Mouse (Mus musculus): ENCODE data around the gene Ltbp1. TPM values are rescaled to one million over a fixed set of nuclear protein-coding genes. Genes with fewer than 3 reads are reported as not detected.

Ltbp1 gene
- polyA plus RNA-seq, 1 experiment from 2014 or later, result 8.5 TPM

DNA sequence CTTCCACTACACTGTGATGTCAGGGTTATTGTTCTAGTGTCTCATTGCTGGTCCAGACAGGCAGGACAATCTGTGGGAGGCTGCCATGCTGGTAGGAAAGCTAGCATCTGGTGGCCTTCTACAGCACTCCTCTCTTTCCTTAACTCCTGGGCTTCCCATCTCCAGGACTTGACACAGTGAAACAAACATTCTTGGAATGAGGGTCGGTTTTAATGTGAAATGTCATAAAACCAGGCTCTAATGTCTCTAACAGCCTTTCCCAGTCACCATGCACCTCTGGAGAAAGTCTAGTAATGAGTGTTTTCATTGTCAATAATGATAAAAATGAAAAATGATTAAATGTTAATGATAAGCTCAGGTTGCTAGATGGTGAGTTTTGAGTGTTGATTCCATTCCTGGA, 237.9 kb downstream of the Ltbp1 start:
- Histone ChIP-seq H3K9ac (ENCODE audit: low read depth, low read length) (no peak overlapping the region), H3K4me3 (ENCODE audit: low read depth, low read length) (no peak overlapping the region), H3K4me2 (replicated peaks; ENCODE audit: low read depth) (no peak overlapping the region), H3K4me1 (replicated peaks; ENCODE audit: control insufficient read depth, insufficient read depth, low read length) (no peaks in the 10 kb centered on the region), H3K36me3 (ENCODE audit: control insufficient read depth, insufficient read depth) (no peaks in the 10 kb centered on the region), H3K27ac (ENCODE audit: low read depth, low read length) (no peak overlapping the region), H3K9me3 (ENCODE audit: control insufficient read depth) (no peaks in the 10 kb centered on the region), H3K27me3 (replicated peaks; ENCODE audit: control insufficient read depth, insufficient read depth, low read length) (no peaks in the 10 kb centered on the region)
- ATAC-seq, result no peak
- TF ChIP-seq CTCF (IDR thresholded peaks at IDR 0.05; ENCODE audit: low read depth), result no peak
- 41% methylated on average over 1 of the region's 1 CpGs for WGBS

DNA sequence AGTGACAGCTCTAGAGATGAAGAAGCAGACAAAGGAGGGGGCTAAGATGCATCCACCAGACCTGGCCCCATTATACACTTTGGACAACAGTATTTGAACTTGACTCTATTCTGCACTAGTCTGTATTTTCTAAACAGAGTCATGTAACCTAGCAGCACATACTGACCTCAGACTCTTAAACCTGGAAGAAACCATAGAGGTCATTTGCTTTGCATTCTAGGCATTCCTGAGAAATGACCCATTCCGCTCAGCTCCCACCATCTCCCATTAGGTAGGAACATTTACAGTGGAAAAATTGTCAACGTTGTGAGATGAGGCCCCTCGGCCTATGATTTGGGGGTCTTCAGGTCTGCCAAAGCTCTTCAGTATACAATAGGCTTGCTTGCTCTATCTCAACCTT, 238.8 kb downstream of the Ltbp1 start:
- ATAC-seq, result no peak
- H3K4me1 ChIP-seq (replicated peaks; ENCODE audit: control insufficient read depth, insufficient read depth, low read length), result no peaks in the 10 kb centered on the region
- no peak for TF ChIP-seq CTCF (IDR thresholded peaks at IDR 0.05; ENCODE audit: low read depth)
- H3K4me2 ChIP-seq (replicated peaks; ENCODE audit: low read depth), result no peak overlapping the region
- H3K27ac ChIP-seq (ENCODE audit: low read depth, low read length), result no peak overlapping the region
- no peaks in the 10 kb centered on the region for H3K9me3 ChIP-seq (ENCODE audit: control insufficient read depth)
- no peaks in the 10 kb centered on the region for H3K36me3 ChIP-seq (ENCODE audit: control insufficient read depth, insufficient read depth)
- WGBS, result 89% methylated on average over 3 of the region's 3 CpGs
- no peak overlapping the region for H3K4me3 ChIP-seq (ENCODE audit: low read depth, low read length)
- H3K9ac ChIP-seq (ENCODE audit: low read depth, low read length), result no peak overlapping the region
- H3K27me3 ChIP-seq (replicated peaks; ENCODE audit: control insufficient read depth, insufficient read depth, low read length), result no peaks in the 10 kb centered on the region

DNA sequence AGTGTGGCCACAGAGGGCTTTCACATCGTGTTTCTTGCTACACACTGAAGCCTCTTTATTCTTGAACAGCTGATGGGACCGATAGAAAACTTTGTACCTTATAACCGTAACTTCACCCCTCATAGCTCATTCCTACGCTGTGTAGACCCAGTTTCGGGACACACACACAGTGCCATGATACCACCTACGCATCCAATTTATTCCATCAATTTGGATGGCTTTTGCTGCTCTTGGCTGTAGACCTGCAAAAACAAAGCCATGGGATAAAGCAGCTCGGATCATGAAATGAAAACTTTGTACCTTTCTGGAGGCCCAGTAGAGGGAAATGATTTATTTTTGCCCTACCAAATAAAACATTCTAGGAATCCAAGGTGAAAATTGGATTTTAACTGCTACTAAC, 239.7 kb downstream of the Ltbp1 start:
- Histone ChIP-seq H3K4me1 (replicated peaks; ENCODE audit: control insufficient read depth, insufficient read depth, low read length) (no peaks in the 10 kb centered on the region), H3K27me3 (replicated peaks; ENCODE audit: control insufficient read depth, insufficient read depth, low read length) (no peaks in the 10 kb centered on the region), H3K36me3 (ENCODE audit: control insufficient read depth, insufficient read depth) (no peaks in the 10 kb centered on the region), H3K4me3 (ENCODE audit: low read depth, low read length) (no peak overlapping the region), H3K9ac (ENCODE audit: low read depth, low read length) (no peak overlapping the region), H3K9me3 (ENCODE audit: control insufficient read depth) (no peaks in the 10 kb centered on the region), H3K27ac (ENCODE audit: low read depth, low read length) (no peak overlapping the region), H3K4me2 (replicated peaks; ENCODE audit: low read depth) (no peak overlapping the region)
- 93% methylated on average over 7 of the region's 7 CpGs for whole genome bisulfite sequencing
- no peak for ATAC-seq
- TF ChIP-seq CTCF (IDR thresholded peaks at IDR 0.05; ENCODE audit: low read depth), result no peak

DNA sequence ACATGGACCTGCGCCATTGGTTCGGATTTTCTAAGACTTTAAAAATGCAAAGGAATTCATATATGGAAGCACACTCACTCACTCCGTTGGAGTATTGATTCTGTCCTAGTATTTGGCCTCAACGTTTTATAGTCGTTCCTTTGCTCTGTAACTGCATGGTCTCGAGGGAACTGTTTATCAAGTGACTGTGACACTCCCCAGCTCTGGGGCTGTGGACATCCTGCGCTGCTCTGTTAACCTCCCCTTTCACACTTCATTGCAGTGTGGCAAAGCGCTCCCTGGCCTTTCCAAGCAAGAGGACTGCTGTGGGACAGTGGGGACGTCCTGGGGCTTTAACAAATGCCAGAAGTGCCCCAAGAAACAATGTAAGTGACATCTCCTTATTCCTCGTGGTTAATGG, 243.3 kb downstream of the Ltbp1 start:
- Histone ChIP-seq H3K4me1 (replicated peaks; ENCODE audit: control insufficient read depth, insufficient read depth, low read length) (no peaks in the 10 kb centered on the region), H3K9ac (ENCODE audit: low read depth, low read length) (no peak overlapping the region), H3K27me3 (replicated peaks; ENCODE audit: control insufficient read depth, insufficient read depth, low read length) (no peaks in the 10 kb centered on the region), H3K4me2 (replicated peaks; ENCODE audit: low read depth) (no peak overlapping the region), H3K36me3 (ENCODE audit: control insufficient read depth, insufficient read depth) (no peaks in the 10 kb centered on the region), H3K4me3 (ENCODE audit: low read depth, low read length) (no peak overlapping the region), H3K27ac (ENCODE audit: low read depth, low read length) (no peak overlapping the region), H3K9me3 (ENCODE audit: control insufficient read depth) (no peaks in the 10 kb centered on the region)
- TF ChIP-seq CTCF (IDR thresholded peaks at IDR 0.05; ENCODE audit: low read depth), result no peak
- ATAC-seq, result no peak
- WGBS, result 46% methylated on average over 10 of the region's 10 CpGs

DNA sequence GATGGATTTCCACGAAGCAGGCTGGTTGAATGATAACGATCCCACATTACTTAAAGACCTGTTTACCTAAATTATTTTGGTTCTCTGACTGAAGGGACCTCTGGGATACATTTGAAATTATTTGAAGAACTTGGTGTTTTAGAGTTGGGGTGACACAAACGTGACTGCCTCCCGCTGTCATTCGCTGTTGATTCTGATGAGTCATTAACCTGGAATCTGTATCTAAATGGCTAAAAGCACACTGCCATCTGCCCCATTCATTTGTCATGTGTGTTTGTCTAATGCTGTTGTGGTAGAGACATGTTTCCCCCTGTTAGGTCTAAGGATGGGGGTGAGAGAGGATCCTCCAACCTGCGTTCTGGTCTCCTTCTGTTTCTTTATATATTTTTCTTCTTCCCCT, 245.2 kb downstream of the Ltbp1 start:
- H3K4me3 ChIP-seq (ENCODE audit: low read depth, low read length), result no peak overlapping the region
- WGBS, result 75% methylated on average over 6 of the region's 6 CpGs
- H3K27ac ChIP-seq (ENCODE audit: low read depth, low read length), result no peak overlapping the region
- TF ChIP-seq CTCF (IDR thresholded peaks at IDR 0.05; ENCODE audit: low read depth), result no peak
- no peak for ATAC-seq
- H3K9me3 ChIP-seq (ENCODE audit: control insufficient read depth), result no peaks in the 10 kb centered on the region
- no peak overlapping the region for H3K4me2 ChIP-seq (replicated peaks; ENCODE audit: low read depth)
- H3K27me3 ChIP-seq (replicated peaks; ENCODE audit: control insufficient read depth, insufficient read depth, low read length), result no peaks in the 10 kb centered on the region
- H3K4me1 ChIP-seq (replicated peaks; ENCODE audit: control insufficient read depth, insufficient read depth, low read length), result no peaks in the 10 kb centered on the region
- H3K36me3 ChIP-seq (ENCODE audit: control insufficient read depth, insufficient read depth), result no peaks in the 10 kb centered on the region
- no peak overlapping the region for H3K9ac ChIP-seq (ENCODE audit: low read depth, low read length)

DNA sequence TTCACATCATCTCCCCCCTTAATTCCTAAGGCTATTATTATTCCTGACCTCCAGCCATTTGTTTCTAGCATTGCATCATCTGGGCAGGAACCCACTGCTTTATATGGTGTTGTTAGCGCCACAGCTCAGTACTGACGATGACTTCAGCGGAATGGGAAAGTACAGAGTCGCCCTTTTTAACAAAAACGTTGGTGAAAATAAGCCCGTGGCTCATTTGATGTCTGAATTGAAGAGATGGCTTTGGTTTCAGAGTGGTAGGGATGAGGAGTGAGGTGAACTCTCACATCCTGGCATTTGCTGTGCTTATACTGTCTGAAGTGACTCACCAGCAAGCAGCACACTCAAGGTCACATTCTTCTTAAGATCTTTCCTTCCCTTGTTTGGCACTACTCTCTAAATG, 245.7 kb downstream of the Ltbp1 start:
- Histone ChIP-seq H3K27me3 (replicated peaks; ENCODE audit: control insufficient read depth, insufficient read depth, low read length) (no peaks in the 10 kb centered on the region), H3K9me3 (ENCODE audit: control insufficient read depth) (no peaks in the 10 kb centered on the region), H3K9ac (ENCODE audit: low read depth, low read length) (no peak overlapping the region), H3K4me3 (ENCODE audit: low read depth, low read length) (no peak overlapping the region), H3K36me3 (ENCODE audit: control insufficient read depth, insufficient read depth) (no peaks in the 10 kb centered on the region), H3K27ac (ENCODE audit: low read depth, low read length) (no peak overlapping the region), H3K4me1 (replicated peaks; ENCODE audit: control insufficient read depth, insufficient read depth, low read length) (no peaks in the 10 kb centered on the region), H3K4me2 (replicated peaks; ENCODE audit: low read depth) (no peak overlapping the region)
- no peak for TF ChIP-seq CTCF (IDR thresholded peaks at IDR 0.05; ENCODE audit: low read depth)
- whole genome bisulfite sequencing, result 88% methylated on average over 6 of the region's 6 CpGs
- no peak for ATAC-seq

DNA sequence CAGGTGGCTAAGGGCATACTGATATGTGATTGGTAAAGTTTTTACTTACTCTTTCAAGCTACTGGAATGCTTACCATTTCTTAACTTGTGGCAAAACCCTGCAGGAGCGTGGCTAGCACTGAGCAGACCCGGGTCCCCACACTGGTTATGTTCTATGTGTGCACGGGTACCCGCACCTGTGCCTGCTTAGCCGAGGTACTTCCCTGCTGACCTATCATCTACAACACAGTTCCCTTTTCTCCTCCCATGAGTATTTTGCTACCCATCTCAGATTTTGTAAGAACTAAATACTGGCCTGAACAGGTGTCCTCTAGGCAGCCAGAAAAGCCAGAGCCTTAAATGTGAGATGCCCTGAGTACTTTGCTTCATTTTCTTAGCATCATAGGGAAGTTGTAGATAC, 247.2 kb downstream of the Ltbp1 start:
- no peaks in the 10 kb centered on the region for H3K4me1 ChIP-seq (replicated peaks; ENCODE audit: control insufficient read depth, insufficient read depth, low read length)
- H3K9ac ChIP-seq (ENCODE audit: low read depth, low read length), result no peak overlapping the region
- WGBS, result 96% methylated on average over 5 of the region's 5 CpGs
- no peak for ATAC-seq
- no peaks in the 10 kb centered on the region for H3K36me3 ChIP-seq (ENCODE audit: control insufficient read depth, insufficient read depth)
- H3K27ac ChIP-seq (ENCODE audit: low read depth, low read length), result no peak overlapping the region
- TF ChIP-seq CTCF (IDR thresholded peaks at IDR 0.05; ENCODE audit: low read depth), result no peak
- no peaks in the 10 kb centered on the region for H3K9me3 ChIP-seq (ENCODE audit: control insufficient read depth)
- H3K4me3 ChIP-seq (ENCODE audit: low read depth, low read length), result no peak overlapping the region
- H3K27me3 ChIP-seq (replicated peaks; ENCODE audit: control insufficient read depth, insufficient read depth, low read length), result no peaks in the 10 kb centered on the region
- no peak overlapping the region for H3K4me2 ChIP-seq (replicated peaks; ENCODE audit: low read depth)
